Mouse (Mus musculus) CH12.LX (cell line): ENCODE results near the gene Sdhd. TPM values are rescaled to one million over a fixed set of nuclear protein-coding genes. Genes with fewer than 3 reads are reported as not detected.
A peak's percentile ranks its signal among the peaks of the same experiment; 100 is the strongest.

Source experiments
- DNase-seq: peaks from one replicate; pipeline ENCODE4 v3.0.0-alpha.2; 2013; ENCODE audit errors: extremely low read depth
- H3K27ac ChIP-seq: 2 replicates; pipeline ENCODE4 v1.5.1; 2012; ENCODE audit warnings: low read depth, mild to moderate bottlenecking, control low read depth, moderate library complexity; ENCODE audit not compliant: insufficient read depth
- H3K27me3 ChIP-seq: replicated peaks from 2 replicates; pipeline ENCODE3; 2012; ENCODE audit warnings: inconsistent platforms
- H3K36me3 ChIP-seq, 2 experiments: replicated peaks in 1 of 2; 2 replicates each; pipeline versions ENCODE3 to v1.6.1; 2012; ENCODE audit warnings: inconsistent platforms in 1 of 2, low read length in 1 of 2, mild to moderate bottlenecking in 1 of 2, mixed read lengths in 1 of 2, moderate library complexity in 1 of 2; ENCODE audit not compliant: control insufficient read depth in 1 of 2, insufficient read depth in 1 of 2
- H3K4me1 ChIP-seq, 2 experiments: 2 replicates each; pipeline ENCODE4 v1.6.1; 2012; ENCODE audit warnings: inconsistent platforms in 1 of 2, moderate library complexity in 1 of 2; ENCODE audit not compliant: insufficient read depth in 2 of 2, control insufficient read depth in 1 of 2
- H3K4me2 ChIP-seq: 2 replicates; pipeline ENCODE4 v1.6.1; 2012; ENCODE audit warnings: low read depth, mild to moderate bottlenecking, control low read depth; ENCODE audit not compliant: poor library complexity, insufficient read depth, severe bottlenecking
- H3K4me3 ChIP-seq, 3 experiments: fragments of 150-350 bp in 1 of 3; sonication (generic) in 1 of 3; replicated peaks in 1 of 3; 2 replicates each; pipeline versions ENCODE3 to v1.5.1; 2011 to 2012; ENCODE audit warnings: low read depth in 2 of 3, low read length in 2 of 3, mild to moderate bottlenecking in 2 of 3, moderate library complexity in 2 of 3, control low read depth in 1 of 3, improper control_type of control experiment in 1 of 3, inconsistent platforms in 1 of 3, mixed read lengths in 1 of 3; ENCODE audit not compliant: poor library complexity in 1 of 3
- H3K79me2 ChIP-seq: replicated peaks from 2 replicates; pipeline ENCODE4 v1.6.1; 2012; ENCODE audit warnings: mild to moderate bottlenecking, moderate library complexity; ENCODE audit not compliant: control insufficient read depth, poor library complexity, insufficient read depth, severe bottlenecking; ENCODE audit errors: extremely low read depth
- H3K9ac ChIP-seq: 2 replicates; pipeline ENCODE4 v1.6.1; 2012; ENCODE audit warnings: low read depth, mild to moderate bottlenecking, control low read depth, moderate library complexity; ENCODE audit not compliant: insufficient read depth
- H3K9me3 ChIP-seq: replicated peaks from 2 replicates; pipeline ENCODE3; 2012; ENCODE audit warnings: low read length, inconsistent platforms, mixed read lengths
- CHD1 ChIP-seq: IDR thresholded peaks from 2 replicates; pipeline ENCODE4 v1.6.1; 2012; ENCODE audit warnings: low read depth, low read length, improper control_type of control experiment, inconsistent platforms
- CHD2 ChIP-seq: IDR thresholded peaks from 2 replicates; pipeline ENCODE4 v1.6.1; 2011; ENCODE audit warnings: low read length, improper control_type of control experiment
- E2F4 ChIP-seq: IDR thresholded peaks from 2 replicates; pipeline ENCODE4 v1.6.1; 2011; ENCODE audit warnings: low read depth, low read length, improper control_type of control experiment; ENCODE audit not compliant: insufficient replicate concordance
- ELF1 ChIP-seq: IDR thresholded peaks from 2 replicates; pipeline ENCODE4 v1.6.1; 2014; ENCODE audit warnings: low read depth, mild to moderate bottlenecking, inconsistent platforms, low read length, improper control_type of control experiment
- ETS1 ChIP-seq: conservative IDR thresholded peaks from 2 replicates; pipeline ENCODE4 v1.6.1; 2012; ENCODE audit warnings: low read depth, mild to moderate bottlenecking, inconsistent platforms, low read length, improper control_type of control experiment, moderate library complexity
- IRF4 ChIP-seq: IDR thresholded peaks from 2 replicates; pipeline ENCODE4 v1.6.1; 2014; ENCODE audit warnings: low read depth, mild to moderate bottlenecking, inconsistent platforms, low read length, improper control_type of control experiment
- MAFK ChIP-seq: IDR thresholded peaks from 2 replicates; pipeline ENCODE4 v1.6.1; 2011; ENCODE audit warnings: low read length, improper control_type of control experiment; ENCODE audit not compliant: insufficient replicate concordance
- MAX ChIP-seq: IDR thresholded peaks from 2 replicates; pipeline ENCODE4 v1.6.1; 2011; ENCODE audit warnings: low read length, improper control_type of control experiment
- NELFE ChIP-seq: IDR thresholded peaks from 2 replicates; pipeline ENCODE4 v1.6.1; 2011; ENCODE audit warnings: low read depth, low read length, improper control_type of control experiment
- POLR2AphosphoS2 ChIP-seq: IDR thresholded peaks from 2 replicates; pipeline ENCODE4 v1.6.1; 2011; ENCODE audit warnings: low read depth, low read length, improper control_type of control experiment
- RAD21 ChIP-seq: IDR thresholded peaks from 2 replicates; pipeline ENCODE4 v1.6.1; 2011; ENCODE audit warnings: low read depth, mild to moderate bottlenecking, low read length, improper control_type of control experiment, moderate library complexity
- SIN3A ChIP-seq: IDR thresholded peaks from 2 replicates; pipeline ENCODE4 v1.6.1; 2012; ENCODE audit warnings: low read length, improper control_type of control experiment, inconsistent platforms
- TBP ChIP-seq: conservative IDR thresholded peaks from 2 replicates; pipeline ENCODE4 v1.6.1; 2011; ENCODE audit warnings: low read depth, low read length, improper control_type of control experiment
- UBTF ChIP-seq: IDR thresholded peaks from 2 replicates; pipeline ENCODE4 v1.6.1; 2012; ENCODE audit warnings: low read depth, mild to moderate bottlenecking, inconsistent platforms, low read length, improper control_type of control experiment, moderate library complexity
- USF1 ChIP-seq: IDR thresholded peaks from 2 replicates; pipeline ENCODE4 v1.6.1; 2014; ENCODE audit warnings: low read depth, mild to moderate bottlenecking, inconsistent platforms, low read length, improper control_type of control experiment
- ZKSCAN1 ChIP-seq: IDR thresholded peaks from 2 replicates; pipeline ENCODE4 v1.6.1; 2012; ENCODE audit warnings: low read depth, inconsistent platforms, low read length, improper control_type of control experiment, borderline replicate concordance
- ZMIZ1 ChIP-seq: IDR thresholded peaks from 2 replicates; pipeline ENCODE4 v1.6.1; 2012; ENCODE audit warnings: low read depth, mild to moderate bottlenecking, inconsistent platforms, low read length, improper control_type of control experiment
- dilution Hi-C: fragments of 300-500 bp; cut with MboI; formaldehyde crosslinking; loops from 2 replicates; pipeline ENCODE4 v1.14.3; 2020; ENCODE audit warnings: low sequenced_read_pairs; ENCODE audit not compliant: extremely low pct_unique_long_range_greater_than_20kb, extremely low pct_ligation_motif_present
- in situ Hi-C: fragments of 300-500 bp; cut with MboI; formaldehyde crosslinking; loops from 3 replicates; pipeline ENCODE4 v1.14.3; 2019; ENCODE audit warnings: low sequenced_read_pairs, low pct_ligation_motif_present, low pct_unique_long_range_greater_than_20kb, mixed read lengths
- polyA plus RNA-seq: library from polyadenylated mRNA; unstranded; fragments of >175 nt; gene quantifications from 2 replicates; pipeline ENCODE4 v1.2.1, GENCODE M21; 2012; ENCODE audit warnings: low read depth; ENCODE audit not compliant: insufficient read length
- total RNA-seq, 2 experiments: library from RNA; depleted of rRNA; stranded (reverse); fragments of 300-350 nt in 1 of 2; fragments of >200 nt in 1 of 2; gene quantifications; 2 replicates each; pipeline ENCODE4 v1.2.3; 2012 to 2014

The Sdhd gene
- total and polyA plus RNA-seq, 3 experiments = 215 to 407 (median 240) TPM

DNA sequence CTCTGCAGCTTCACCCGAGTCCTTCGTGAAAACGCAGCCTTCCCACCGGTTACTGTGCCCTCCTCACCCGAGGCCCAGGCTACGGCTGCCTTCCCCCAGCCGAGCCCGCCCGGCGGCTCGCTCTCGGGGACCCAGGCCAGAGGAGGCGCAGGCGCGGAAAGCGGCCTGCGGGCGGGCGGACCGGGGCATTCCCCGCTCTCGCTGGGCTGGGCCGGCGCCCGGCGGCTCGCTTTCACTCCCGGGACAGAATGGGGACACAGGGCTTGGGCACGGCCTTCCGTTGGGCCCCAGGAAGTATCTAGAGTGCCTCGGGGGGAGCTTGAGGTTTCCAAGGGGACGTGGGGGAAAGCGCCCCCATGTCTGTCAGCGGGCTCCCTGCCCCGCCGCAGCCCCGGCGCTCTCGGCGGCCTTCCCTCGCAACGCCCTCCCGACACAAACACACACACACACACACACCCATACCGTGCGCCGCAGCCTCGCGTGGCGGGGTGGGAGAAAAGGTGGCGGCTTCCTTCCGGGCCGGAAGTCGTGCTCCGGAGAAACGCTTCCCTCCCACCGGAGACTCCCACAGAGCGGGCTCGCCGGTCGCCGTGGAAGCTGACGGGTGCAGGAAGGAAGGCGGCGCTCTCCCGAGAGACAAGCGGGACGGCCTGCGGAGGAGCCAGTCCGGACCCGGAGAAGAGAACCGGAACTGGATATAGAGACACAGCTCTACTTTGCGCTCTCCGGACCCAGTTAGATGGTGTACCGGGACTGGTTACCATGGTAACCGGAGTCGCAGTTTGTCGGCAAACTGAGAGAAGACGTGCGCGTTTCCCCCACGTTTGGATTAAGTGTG lies 13.4 kb upstream of the Sdhd start, which contains the start of the genes Pih1d2 and Nkapd1 (continued):
- TF ChIP-seq UBTF = peak; percentile 96

DNA sequence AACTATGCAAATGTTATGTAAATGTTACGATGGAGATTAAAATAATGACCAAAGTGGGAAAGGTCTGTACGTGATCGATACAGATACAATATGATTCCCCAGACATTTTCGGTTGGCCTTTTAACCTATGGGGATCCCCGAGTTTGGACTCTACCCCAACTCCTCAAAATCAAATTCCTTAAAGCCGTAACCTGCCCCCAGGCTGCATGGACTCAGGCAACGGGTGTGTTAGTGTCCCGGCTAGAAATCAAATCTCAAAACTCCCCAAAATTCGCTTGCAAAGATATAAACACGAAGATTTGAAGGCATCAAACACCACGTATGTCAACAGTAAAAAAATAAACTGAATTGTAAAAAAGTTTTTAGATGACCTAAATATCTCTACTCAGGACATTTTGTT lies 12.5 kb upstream of the Sdhd start:
- peaks cover 5 to 29% of the 10 kb centered on the region in 2 experiments; a peak in 2 of 4 replicates for H3K4me1 ChIP-seq
- H3K79me2 ChIP-seq = peaks cover 34% of the 10 kb centered on the region
- H3K9me3 ChIP-seq = no peaks in the 10 kb centered on the region
- no peak overlapping the region; the same call in 1 of the 2 replicates for H3K27ac ChIP-seq
- H3K4me3 ChIP-seq = peak overlapping the region; percentile 71 to 96 (median 92)
- no peaks in the 10 kb centered on the region for H3K27me3 ChIP-seq
- H3K9ac ChIP-seq = peak overlapping the region; percentile 86
- peak overlapping the region; percentile 88 for H3K4me2 ChIP-seq
- H3K36me3 ChIP-seq = peaks cover 36 to 41% of the 10 kb centered on the region in 2 experiments
- no peak for TF ChIP-seq MAX
- no peak for TF ChIP-seq IRF4
- TF ChIP-seq USF1 = no peak
- TF ChIP-seq NELFE = no peak
- no peak for TF ChIP-seq SIN3A
- TF ChIP-seq CHD2 = no peak
- no peak for TF ChIP-seq ZMIZ1
- no peak for TF ChIP-seq ELF1
- TF ChIP-seq RAD21 = no peak
- TF ChIP-seq TBP = no peak
- no peak for TF ChIP-seq E2F4
- no peak for TF ChIP-seq CHD1
- dilution Hi-C loops (no loop called here), in situ Hi-C loops (no loop called here)
- no peak for DNase-seq

DNA sequence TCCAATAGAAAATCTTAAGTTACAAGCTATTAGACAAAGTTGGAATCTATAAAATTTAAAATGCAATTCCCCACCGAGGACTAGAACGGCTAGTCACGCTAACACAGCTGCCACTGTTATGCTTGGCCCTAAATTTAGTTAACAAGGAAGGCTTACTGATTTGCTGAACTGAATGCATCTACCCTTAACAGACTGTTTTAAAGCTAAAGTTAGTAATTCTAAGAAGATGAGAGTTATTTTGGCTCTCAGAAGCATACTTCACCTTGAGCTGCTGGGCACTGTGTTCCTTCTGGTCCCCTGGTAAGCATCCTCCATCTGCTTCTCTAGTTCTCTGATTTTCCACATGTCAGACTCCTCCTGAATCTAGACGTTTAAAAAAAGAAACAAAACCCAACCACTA lies 8.5 kb upstream of the Sdhd start:
- H3K27me3 ChIP-seq = no peaks in the 10 kb centered on the region
- H3K4me1 ChIP-seq = peaks cover 0 to 26% of the 10 kb centered on the region in 2 experiments; a peak in 2 of 4 replicates
- no peaks in the 10 kb centered on the region for H3K9me3 ChIP-seq
- TF ChIP-seq ETS1 (no peak), CHD1 (no peak), MAFK (no peak), POLR2AphosphoS2 (no peak), MAX (no peak), ZKSCAN1 (no peak)
- peaks cover 64 to 74% of the 10 kb centered on the region in 2 experiments for H3K36me3 ChIP-seq
- dilution Hi-C loops = no loop called here
- no peak overlapping the region for H3K4me2 ChIP-seq
- peaks cover 38% of the 10 kb centered on the region for H3K79me2 ChIP-seq
- no peak for DNase-seq
- H3K9ac ChIP-seq = no peak overlapping the region
- in situ Hi-C loops = no loop called here
- no peak overlapping the region for H3K4me3 ChIP-seq
- no peak overlapping the region for H3K27ac ChIP-seq
